Comparison of ENCODE assay signal across 32 mouse cellular contexts in the genomic region with DNA sequence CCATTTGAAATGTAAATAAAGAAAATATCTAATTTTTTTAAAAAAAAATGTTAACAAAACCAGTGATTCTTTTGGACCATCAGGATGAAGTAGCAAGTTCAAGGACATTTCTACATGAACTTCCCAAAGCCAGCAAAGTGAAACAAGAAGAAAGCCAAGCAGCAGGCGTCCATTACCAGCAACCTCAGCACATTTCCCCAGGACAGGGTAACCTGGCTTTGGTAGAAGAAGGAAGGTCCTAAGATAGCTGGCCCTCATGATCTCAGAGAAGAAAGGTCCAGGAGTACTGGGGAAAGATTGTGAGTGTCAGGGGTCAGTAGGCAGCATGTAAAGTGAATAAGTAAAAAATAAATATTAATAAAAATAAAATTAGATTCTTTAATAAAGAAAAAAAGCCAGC. TPM values are rescaled to one million over a fixed set of nuclear protein-coding genes. Genes with fewer than 3 reads are reported as not detected.
"Had no signal": no experiment of that assay in that cellular context is flagged by ENCODE, and none has a peak within 500 bp of the region (broad histone marks: within the 10 kb centered on the region; RNA-seq: fewer than 3 reads in every experiment).

No protein-coding gene starts in this region.

- H3K4me1 ChIP-seq: hindbrain, embryonic 10.5 days; hindbrain, embryonic 12.5 days; hindbrain, embryonic 13.5 days; intestine, embryonic 15.5 days; kidney, embryonic 15.5 days had no signal

- H3K4me3 ChIP-seq: heart, embryonic 12.5 days; heart, embryonic 13.5 days; heart, embryonic 15.5 days; hindbrain, embryonic 10.5 days; hindbrain, embryonic 12.5 days; hindbrain, embryonic 13.5 days; hindbrain, embryonic 15.5 days; intestine, embryonic 15.5 days; kidney, embryonic 15.5 days; layer of hippocampus, adult 2 months; left cerebral cortex, adult 2 months had no signal

- H3K9ac ChIP-seq: heart, embryonic 12.5 days; heart, embryonic 13.5 days; heart, embryonic 15.5 days; hindbrain, embryonic 12.5 days; hindbrain, embryonic 13.5 days; hindbrain, embryonic 14.5 days; hindbrain, embryonic 15.5 days; intestine, embryonic 15.5 days; kidney, embryonic 15.5 days had no signal

- H3K36me3 ChIP-seq: heart, embryonic 12.5 days; heart, embryonic 13.5 days; heart, embryonic 15.5 days; hindbrain, embryonic 10.5 days; hindbrain, embryonic 12.5 days; hindbrain, embryonic 13.5 days; hindbrain, embryonic 15.5 days; intestine, embryonic 15.5 days; kidney, embryonic 15.5 days had no signal

- H3K27me3 ChIP-seq: heart, embryonic 12.5 days; heart, embryonic 13.5 days; heart, embryonic 15.5 days; hindbrain, embryonic 12.5 days; hindbrain, embryonic 13.5 days; hindbrain, embryonic 15.5 days; intestine, embryonic 15.5 days; kidney, embryonic 15.5 days had no signal

- H3K9me3 ChIP-seq: heart, embryonic 12.5 days; heart, embryonic 13.5 days; heart, embryonic 15.5 days; hindbrain, embryonic 10.5 days; hindbrain, embryonic 12.5 days; hindbrain, embryonic 13.5 days; hindbrain, embryonic 15.5 days; intestine, embryonic 15.5 days; kidney, embryonic 15.5 days had no signal

- DNase-seq: heart, postnatal 10 days; heart, postnatal 14 days; heart, postnatal 4 days; kidney, adult 11 months; kidney, adult 18-20 months; kidney, adult 2 months; kidney, adult 8-10 months; kidney, adult 9 months; kidney, postnatal 10 days; kidney, postnatal 14 days; kidney, postnatal 25 days; kidney, postnatal 36 days; kidney, postnatal 4 days; layer of hippocampus, adult 9-11 months; layer of hippocampus, postnatal 36 days had no signal

- H3K4me2 ChIP-seq: heart, embryonic 11.5 days; heart, embryonic 12.5 days; heart, embryonic 13.5 days; heart, embryonic 15.5 days; hindbrain, embryonic 12.5 days; hindbrain, embryonic 13.5 days; hindbrain, embryonic 14.5 days; hindbrain, embryonic 15.5 days; intestine, embryonic 15.5 days; kidney, embryonic 15.5 days had no signal

- H3K27ac ChIP-seq: heart, embryonic 13.5 days; heart, embryonic 15.5 days; hindbrain, embryonic 10.5 days; hindbrain, embryonic 12.5 days; hindbrain, embryonic 13.5 days; hindbrain, embryonic 14.5 days; hindbrain, embryonic 15.5 days; hindbrain, postnatal 0 days; intestine, embryonic 15.5 days; kidney, embryonic 15.5 days; kidney, postnatal 0 days; layer of hippocampus, adult 2 months; left cerebral cortex, adult 2 months had no signal

RNA-seq across cellular contexts. Expression of gene Adm, which starts 39.7 kb away (rescaled TPM):
- total RNA-seq: hematopoietic stem cell, adult 5-6 weeks had no signal
- polyA plus RNA-seq: inflammation-experienced regulatory T-cells, adult 6 months had no signal
